Mouse (Mus musculus) hematopoietic stem cell, adult 5-6 weeks (primary cell): Measurements from ENCODE around the gene Gm49358. TPM values are rescaled to one million over a fixed set of nuclear protein-coding genes. Genes with fewer than 3 reads are reported as not detected.

Source experiments
- ATAC-seq, 2 experiments: fragments of 125-278 bp in 1 of 2; replicated peaks in 1 of 2; 2 replicates each; pipeline ENCODE4 v1.8.0; 2016 to 2017; ENCODE audit warnings: inconsistent platforms in 2 of 2, mild to moderate bottlenecking in 2 of 2, moderate number of reproducible peaks in 2 of 2, low read depth in 1 of 2, moderate TSS enrichment in 1 of 2; ENCODE audit not compliant: low FRiP score in 2 of 2, poor library complexity in 2 of 2, severe bottlenecking in 2 of 2, insufficient read depth in 1 of 2, low TSS enrichment in 1 of 2
- total RNA-seq: library from RNA; stranded (forward); fragments of 172-1452, 232-1000 nt; gene quantifications from 2 replicates; pipeline ENCODE4 v1.2.3, GENCODE M21; 2017

The Gm49358 gene
- total RNA-seq: 3.1 TPM in 1 of 2 replicates, not detected in the other

DNA sequence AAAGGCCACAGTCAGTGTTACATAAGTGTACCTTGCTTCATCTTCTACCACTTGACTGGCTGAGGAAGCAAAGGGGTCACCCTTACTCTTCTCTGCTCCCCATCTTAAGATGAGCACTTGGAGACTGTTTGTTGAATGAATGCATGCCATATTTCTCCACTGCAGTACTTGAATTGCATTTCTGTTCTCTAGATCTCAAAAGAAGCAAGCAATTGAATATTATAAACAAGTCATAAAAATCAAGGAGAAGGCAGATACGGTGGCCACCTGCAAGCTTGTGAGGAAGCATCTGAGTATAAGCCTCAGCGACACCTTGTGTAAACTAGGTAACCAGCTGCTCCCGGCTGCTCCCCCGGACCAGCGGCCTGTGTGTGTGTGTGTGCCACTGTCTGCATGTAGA is at the start of gene Gm49358:
TSS of gene Gm49358 (plus strand) at position 301 of the 400 bp plus-strand sequence.
- ATAC-seq: no peak

DNA sequence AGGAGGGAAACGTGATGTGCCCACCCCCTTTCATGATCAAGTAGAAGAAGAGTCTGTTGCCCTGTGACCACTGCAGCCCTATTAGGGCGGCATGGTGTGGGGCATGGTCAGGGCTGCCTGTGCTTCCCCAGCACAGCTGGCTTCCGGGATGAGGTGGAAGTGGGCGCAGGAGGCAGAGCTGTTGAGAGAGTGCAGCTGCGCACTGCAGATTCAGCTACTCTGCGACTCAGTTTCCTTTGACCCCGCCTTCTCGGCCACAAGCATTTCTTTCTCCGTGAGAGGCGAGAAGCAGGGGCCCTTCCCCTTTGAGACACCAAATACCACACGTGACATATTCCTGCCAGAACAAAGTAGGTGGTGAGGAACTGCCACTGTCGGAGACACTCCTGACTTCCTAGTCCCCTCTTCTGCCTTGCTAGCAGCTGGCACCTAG is 36.2 kb upstream of the Gm49358 start:
- peak; percentile 93 to 94 for ATAC-seq

DNA sequence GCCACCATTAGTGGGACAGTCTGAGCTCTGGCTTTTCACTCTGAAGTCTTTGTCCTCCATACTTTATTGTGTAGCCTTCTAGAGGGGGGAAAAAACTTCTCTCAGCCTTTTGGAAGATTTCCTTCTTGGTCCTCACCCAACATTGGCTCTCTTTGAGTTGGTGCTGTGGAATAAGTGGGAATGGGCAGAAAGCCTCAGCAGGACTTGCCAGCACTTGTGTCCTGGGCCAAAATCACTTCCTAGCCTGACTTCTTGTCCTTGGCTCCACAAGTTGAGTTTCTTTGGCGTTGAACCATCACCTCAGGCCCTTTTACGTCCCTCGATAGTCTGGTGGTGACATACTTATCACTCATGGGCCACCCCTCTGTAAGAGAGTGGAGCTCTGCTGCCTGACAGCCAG is 35.6 kb upstream of the Gm49358 start:
- no peak for ATAC-seq

DNA sequence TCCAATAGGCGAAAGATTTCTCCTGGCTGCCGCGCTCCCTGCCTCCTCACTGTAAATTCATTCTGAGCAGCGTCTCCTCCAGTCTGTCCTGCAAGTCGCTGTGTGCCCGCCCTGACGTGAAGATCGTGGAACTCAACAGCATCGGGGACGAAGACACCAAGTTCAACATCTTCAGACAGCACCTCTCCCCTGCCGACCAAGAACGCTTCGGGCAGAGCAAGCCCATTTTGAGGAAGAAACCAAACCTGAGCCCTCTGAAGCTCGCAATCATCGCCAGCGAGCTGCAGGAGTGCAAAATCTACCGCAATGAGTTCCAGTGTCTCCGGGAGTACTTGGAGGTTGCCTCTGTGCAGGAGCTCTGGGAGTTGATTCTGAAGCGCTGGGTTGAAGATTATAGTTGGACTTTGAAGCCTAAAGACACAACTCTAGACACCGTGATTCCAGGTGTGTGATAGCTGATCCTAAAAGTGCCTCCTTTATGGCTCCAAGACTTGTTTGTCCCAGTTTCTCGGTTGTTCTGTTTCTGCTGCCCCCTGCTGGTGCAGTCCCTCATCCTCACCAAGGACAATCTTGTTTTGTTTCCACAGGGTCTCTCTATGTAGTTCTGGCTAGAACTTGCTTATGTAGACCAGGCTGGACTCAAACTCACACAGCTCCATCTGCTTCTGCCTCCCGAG is 32.8 kb upstream of the Gm49358 start:
- ATAC-seq: peak; percentile 40 to 50

DNA sequence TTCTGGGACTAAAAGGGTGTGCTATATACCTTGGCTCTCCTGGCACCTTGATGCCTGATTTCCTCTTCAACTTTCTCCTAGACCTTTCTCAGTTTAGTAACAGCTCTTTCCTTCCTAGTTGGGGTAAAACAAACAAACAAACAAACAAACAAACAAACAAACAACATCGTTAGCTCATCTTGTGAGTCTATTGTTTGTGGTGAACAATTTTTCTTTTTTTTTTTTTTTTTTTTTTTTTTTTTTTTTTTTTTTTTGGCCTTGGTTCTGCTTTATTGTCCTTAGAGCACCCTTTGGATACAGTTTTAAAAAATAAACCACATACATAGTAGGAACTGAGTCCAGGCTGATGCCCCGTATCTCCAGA is 32.3 kb upstream of the Gm49358 start:
- no peak for ATAC-seq

DNA sequence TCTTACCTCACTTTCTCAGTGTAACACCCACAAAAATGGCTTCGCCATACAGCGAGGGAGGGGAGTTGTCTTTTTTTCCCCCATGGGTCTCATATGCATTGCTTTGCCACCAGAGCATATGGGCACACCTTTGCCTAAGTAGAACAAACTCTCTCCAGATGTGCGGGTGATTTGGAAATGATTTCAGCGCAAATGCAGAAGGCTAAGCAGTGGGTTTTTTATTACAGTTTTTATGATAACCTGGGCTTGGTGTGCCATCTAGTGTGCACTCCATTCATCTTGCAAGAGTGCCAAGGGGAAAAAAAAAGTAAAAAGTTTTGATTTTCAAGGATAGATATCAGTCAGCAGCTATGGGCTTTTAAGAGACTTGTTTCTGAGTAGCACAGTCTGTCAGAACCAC is 28.7 kb upstream of the Gm49358 start:
- no peak for ATAC-seq

DNA sequence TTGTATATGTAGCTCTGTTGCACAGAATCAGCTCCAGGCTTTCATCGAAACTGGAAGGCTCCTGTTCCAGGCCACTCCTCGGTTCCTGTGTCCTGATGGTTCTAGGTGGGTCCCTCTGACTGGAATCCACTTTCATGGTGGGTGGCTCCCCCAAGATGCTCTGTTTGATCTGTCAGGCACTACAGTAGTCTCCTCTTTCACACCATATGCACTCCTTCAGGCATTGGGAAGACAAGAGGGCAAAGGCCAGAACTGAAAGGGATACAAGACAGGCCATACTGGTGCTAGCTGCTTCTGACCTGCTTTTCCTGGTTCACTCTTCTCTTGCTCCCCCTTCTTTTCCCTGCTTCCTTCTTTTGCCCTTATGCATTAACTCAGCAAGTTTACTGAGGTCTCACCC is 20.9 kb upstream of the Gm49358 start:
- no peak for ATAC-seq

DNA sequence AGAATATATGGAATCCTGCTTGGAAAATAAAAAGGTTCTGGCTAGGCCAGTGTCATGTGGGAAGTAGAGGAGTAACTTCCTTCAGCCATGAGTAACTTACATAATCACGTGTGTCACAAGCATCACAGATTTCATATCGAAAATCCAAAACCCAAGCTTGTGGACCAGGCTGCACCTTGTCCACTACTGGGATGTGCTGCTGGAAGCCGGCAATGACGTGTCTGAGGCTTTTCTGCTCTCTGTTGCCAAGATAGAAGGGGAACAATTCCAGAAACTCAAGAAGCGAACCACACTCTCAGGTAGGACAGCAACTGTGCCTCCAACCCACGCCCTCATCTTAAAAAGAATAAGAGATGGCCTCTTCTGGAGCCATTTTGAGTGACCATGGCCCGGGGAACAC is 19.5 kb upstream of the Gm49358 start:
- ATAC-seq: no peak

DNA sequence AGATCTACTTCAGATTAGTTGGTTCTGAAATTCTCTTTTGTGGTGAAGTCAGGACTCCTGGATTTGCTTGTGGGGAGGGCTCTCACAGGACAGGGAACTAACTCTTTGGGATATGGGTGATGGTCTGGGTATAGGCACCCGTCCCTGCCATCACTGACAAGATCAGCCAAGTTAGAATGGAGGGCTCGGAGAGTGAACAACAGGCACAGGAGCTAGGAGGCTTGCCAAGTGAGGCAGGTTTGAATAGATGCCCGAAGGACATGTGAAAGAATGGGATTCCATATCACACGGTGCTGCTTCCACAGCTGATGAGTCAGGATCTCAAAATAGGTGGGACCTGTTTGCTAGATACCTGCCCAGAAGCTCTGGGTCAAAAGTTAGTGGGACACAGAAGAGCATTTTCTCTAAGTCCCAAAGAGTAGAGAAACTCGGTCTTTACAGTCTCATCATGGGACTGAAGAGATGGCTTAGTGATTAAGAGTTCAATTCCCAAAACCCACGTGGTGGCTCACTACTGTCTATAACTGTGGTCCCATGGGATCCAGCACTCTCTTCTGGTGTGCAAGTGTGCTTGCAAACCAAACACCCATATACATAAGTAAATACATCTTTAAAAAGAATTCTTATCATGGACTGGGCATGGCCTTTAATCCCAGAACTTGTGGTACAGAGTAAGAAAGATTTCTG is 7.8 kb upstream of the Gm49358 start:
- no peak for ATAC-seq

DNA sequence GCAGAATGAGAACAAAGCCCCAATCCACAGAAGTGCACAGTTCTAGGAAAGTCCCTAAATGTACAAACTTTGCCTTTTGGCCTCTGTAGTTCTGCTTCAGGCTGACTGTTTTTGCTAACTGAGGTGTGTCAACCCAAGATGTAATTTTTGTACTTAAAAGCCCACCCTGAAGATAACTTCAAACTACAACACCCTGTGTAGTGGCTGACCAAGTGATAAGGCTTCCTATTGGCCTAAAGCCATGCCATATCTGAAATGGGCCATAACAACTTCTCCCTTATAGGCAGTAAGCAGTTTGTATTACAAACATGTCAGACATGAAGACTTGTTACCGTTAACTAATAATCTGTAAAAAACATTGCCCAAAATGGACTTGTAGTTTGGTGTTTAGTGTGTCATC is 6.0 kb upstream of the Gm49358 start:
- no peak for ATAC-seq

DNA sequence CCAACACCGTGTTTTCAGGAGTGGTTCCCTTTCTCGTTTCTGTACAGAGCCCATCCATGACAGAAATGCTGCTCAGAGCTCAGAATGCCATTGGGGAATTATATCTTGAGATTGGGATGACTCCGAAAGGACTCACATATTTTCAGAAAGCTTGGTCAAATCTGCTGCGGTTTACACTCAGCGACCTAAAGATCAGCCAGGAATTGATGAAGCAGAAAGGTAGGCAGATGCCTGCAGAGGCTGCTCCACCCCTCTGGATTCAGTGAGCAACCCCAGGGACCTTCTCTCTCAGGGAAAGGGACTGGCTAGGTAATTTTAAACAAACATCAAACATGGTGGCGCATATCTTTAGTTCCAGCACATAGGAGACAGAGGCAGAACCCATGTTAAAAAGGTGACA is 5.6 kb upstream of the Gm49358 start:
- ATAC-seq: no peak

DNA sequence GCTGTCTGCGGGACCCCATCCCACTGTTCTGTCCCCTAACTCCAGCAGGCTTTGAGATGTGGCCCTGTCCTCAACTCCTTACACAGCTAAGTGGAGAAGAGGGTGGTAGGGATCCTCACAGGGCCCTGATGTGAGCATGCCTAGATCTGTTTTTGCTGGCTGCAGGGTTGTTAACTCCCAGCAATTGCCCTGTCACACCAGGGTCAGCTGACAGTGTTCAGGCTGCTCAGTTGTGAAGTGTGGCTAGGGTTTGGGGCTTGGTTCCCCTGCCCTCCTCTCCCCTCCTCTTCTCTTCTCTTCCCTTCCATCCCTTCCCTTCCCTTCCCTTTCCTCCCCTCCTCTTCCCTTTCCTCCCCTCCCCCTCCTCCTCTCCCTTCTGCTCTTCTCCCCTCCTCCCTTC is 2.5 kb upstream of the Gm49358 start:
- no peak for ATAC-seq

DNA sequence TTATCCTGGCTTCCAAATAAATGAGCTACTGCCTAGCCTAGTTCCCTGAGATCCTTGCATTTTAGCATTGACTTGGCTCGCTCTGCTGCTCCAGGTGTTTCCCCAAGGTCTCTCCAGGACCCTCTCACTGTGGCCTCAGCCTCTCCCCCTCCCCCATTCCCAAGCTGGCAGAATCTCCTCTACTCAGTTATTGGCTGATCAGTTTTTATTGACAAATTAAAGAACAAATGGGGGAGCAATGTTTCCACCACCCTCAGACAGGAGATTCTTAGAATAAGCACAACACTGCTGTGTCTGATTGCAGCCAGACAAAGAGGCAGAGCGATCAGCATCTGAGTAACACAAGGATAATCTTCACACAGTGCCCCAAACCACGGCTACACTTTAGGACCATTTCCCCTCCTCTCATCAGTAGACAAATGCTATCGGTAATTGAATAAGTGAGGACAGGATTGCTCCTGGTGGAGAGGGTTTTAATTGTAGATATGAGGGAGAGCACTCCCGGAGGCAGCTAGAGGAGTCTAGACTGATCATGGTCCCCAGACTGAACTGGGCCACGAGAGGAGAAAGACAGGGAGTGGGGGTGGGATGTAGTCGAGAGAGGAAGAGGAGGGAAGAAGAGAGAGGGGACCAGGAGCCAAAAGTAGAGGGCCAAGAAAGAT is 1.9 kb upstream of the Gm49358 start:
- ATAC-seq: no peak

DNA sequence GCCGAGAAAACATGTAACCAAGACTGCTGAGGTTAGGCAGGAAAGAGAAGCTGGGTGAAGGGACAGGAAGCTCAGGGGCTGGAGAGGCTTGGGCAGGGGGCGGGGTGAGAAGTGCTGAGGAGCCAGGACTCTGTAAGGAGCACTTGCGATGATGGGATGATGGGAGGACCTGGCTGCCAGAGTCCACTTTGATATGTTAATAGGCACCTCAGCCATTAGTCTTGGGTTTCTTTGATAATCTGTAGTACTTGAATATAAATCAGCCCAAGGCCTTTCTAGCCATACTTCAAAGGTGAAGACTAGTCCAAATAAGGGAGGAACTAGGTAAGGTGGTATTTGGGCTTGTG is 1.4 kb upstream of the Gm49358 start:
- ATAC-seq: no peak

DNA sequence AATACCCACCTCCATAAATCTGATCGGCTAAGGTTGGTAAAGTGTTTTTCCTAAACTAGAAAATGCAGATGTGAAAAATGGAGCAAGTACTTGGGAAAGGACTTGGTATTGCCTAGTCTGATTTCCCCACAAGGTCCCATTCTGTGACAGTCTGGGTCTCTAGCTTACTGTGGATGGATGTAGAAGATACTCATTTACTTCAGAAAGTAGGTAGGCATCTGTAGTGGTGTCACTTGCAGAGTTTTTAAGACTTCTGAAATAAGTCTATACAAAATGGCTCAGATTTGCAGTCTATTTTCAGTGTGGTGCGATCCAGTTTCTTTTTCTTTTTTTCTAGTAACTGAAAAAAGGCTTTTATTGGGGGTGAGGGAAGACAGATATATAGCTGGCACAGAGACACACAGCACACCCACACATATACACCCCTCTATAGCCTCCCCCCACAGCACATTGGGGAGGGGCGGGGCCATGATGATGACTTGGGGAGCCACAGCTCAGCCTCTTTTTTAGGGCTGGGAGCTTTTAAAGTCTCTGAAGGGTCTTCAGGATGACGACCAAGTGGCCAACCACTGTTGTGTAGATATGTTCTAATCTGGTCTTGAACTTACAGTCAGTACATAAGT is 1.7 kb downstream of the Gm49358 start:
- ATAC-seq: no peak

DNA sequence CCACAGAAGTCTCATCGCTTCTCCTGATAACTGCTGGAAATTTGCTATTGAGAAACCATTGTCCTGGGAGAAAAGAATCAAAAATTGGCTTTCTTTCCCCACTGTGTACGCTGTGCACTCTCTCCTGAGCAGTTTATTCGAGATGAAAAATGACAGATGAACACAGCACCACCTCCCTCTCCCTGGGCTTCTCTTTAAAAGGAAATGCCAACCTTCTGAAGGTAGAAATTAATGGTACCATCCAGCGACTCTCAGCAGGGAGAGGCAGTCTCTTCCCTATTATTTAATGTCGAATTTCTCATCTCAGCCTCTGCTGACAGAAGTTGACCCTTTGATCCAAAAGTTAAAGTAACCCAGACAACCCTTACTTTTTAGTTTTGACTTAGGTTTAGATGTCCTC is 5.4 kb downstream of the Gm49358 start:
- no peak for ATAC-seq

DNA sequence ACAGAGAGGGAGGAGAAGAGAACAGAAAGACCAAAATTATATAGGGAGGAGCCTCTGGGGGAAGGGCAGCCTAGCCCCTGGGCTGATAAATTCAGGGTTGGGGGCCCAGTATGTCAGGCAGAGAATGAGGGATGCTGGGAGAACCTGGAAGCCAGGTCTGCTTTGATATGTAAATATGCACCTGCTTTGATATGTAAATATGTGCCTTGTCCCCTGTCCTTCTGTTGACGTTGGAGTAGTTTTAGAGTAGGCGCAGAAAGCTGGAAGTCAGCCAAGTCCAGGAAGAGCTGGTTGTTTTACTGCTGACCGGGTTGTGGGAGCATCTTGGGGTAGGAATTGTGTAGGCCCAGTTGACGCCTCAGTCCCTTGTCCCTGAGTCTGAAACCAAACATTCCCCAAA is 6.0 kb downstream of the Gm49358 start:
- ATAC-seq: no peak

DNA sequence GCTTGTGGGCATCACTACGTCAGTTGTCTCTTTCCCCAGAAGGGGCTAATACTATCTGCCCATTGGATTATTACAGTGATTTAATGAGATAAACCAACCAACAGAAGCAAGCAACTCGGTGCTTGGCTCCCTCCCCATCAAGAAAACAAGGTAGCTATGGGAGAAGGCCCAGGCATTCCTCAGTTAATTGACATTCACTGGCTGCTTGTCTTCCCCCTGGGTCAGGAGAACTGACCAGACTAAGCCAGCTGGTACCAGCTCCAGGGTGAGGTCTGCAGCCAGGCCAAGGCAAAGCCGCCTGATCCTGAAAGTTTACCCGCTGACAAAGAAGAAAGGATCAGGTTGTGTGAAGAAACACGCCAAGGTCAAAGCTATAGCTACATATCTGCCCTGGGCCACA is 7.9 kb downstream of the Gm49358 start:
- ATAC-seq: no peak
